Mouse (Mus musculus) MEL-GATA-1-ER (cell line): ENCODE results near the gene Rps18.

Experiments
- DNase-seq: peaks from one replicate; pipeline ENCODE4 v3.0.0-alpha.2; 2012; ENCODE audit warnings: low read depth; ENCODE audit errors: extremely low read depth

The Rps18 gene

GRCm38 (mm10) chr17:33924577-33925283, 31.1 kb downstream of the Rps18 start:
- DNase-seq = peak; percentile 61

- no peak for DNase-seq
Measured at GRCm38 (mm10) chr17:33921361-33921760, 34.4 kb downstream of the Rps18 start.

DNA sequence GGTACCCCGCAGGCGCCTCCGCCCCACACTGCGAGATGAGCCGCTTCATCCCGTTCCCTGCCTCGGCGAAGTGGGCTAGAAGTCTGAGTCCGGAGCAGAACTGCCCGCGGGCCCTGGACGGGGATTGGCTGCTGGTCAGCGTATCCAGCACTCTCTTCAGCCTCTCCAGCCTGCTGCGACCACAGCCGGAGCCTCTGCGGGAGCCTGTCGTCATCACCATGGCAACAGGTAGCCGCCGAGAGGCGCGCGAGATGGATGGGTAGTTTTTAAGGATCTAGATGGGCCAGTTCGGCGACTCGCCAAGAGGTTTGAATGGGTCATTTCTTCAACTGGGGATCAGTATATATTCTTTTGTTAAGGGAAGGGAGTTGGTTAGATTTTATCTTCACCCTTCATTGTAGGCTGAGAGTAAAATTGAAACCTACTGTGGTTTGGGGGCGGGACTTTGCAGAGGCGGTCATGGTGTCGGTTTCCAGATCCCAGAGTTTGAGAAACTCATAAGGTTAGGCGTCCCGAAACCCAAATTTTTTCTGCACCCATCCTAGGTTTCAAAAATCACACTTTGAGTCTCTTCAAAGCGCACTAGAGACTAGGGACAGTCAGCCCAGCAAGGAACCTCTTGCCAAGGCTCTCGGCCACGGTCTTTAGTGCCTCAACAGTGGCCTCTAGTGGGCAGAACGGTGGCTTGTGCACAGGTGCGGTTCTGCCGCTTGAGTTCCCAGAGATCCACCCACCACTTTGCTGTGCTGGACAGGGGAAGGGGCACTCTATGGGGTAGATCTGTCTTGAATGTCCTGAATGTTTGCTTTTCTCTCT, 35.3 kb downstream of the Rps18 start:
- no peak for DNase-seq

- DNase-seq = peak; percentile 77
Measured at GRCm38 (mm10) chr17:33919351-33920281, 36.2 kb downstream of the Rps18 start.

GRCm38 (mm10) chr17:33918293-33919203, 37.3 kb downstream of the Rps18 start:
- no peak for DNase-seq

- DNase-seq = no peak
Measured at GRCm38 (mm10) chr17:33917656-33918292, 38.0 kb downstream of the Rps18 start.

- DNase-seq = no peak
Measured at GRCm38 (mm10) chr17:33916847-33917655, 38.8 kb downstream of the Rps18 start.

GRCm38 (mm10) chr17:33916294-33916693, 39.5 kb downstream of the Rps18 start:
- DNase-seq = no peak

DNA sequence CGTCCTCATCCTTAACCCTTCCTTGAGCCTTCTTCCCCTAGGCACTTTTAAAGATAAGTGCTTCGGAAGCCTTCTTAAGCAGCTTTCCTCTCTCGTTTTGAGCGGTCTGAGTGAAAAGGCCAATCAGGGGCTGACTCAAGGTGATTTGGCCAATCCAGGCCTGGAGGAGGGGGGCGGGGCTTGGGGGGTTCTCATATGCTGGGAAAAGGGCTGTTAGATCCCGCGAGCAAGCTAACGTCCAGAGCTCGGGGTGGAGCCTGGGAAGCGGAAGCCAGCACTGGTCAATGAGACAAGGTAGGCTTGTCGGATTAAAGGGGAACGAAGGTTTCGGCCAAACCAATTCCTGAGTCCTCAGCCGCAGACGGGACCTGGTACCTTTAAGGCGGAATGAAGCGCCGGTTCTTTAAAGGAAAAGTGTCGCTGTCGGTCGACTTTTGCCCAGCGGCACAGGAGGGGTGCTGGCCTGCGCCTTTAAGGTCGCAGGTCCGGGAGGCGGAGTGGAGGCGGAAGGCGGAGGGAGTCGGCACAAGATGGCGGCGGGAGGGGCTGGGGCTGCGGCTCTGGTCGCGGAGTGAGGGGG, 40.0 kb downstream of the Rps18 start, which contains the start of the genes Tapbp and Zbtb22:
Gene Tapbp (plus strand): TSS at position 229 of the 580 bp plus-strand sequence.
Gene Zbtb22 (plus strand): TSS at position 234 of the 580 bp plus-strand sequence.
- peak; percentile 99 for DNase-seq

GRCm38 (mm10) chr17:33914969-33915391, 40.8 kb downstream of the Rps18 start:
- no peak for DNase-seq

GRCm38 (mm10) chr17:33913905-33914304, 41.9 kb downstream of the Rps18 start:
- DNase-seq = no peak

GRCm38 (mm10) chr17:33913264-33913663, 42.5 kb downstream of the Rps18 start:
- DNase-seq = no peak

DNA sequence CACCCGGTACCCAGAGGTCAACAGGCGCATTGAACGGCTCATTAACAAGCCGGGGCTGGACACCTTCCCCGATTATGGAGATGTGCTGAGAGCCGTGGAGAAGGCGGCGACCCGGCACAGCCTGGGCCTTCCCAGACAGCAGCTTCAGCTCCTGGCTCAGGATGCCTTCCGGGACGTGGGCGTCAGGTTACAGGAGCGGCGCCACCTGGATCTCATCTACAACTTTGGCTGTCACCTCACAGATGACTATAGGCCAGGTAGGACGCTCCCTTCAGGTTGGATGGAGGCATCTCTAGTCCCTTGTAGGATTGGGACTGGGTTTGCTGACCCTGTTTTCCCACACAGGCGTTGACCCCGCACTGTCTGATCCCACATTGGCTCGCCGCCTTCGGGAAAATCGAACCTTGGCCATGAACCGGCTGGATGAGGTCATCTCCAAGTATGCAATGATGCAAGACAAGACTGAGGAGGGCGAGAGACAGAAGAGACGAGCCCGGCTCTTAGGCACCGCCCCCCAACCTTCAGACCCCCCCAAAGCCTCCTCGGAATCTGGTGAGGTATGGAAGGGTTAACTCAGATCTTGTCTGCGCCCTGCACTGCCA, 43.9 kb downstream of the Rps18 start:
- DNase-seq = no peak

- DNase-seq = no peak
Measured at GRCm38 (mm10) chr17:33911052-33911812, 44.6 kb downstream of the Rps18 start.

DNA sequence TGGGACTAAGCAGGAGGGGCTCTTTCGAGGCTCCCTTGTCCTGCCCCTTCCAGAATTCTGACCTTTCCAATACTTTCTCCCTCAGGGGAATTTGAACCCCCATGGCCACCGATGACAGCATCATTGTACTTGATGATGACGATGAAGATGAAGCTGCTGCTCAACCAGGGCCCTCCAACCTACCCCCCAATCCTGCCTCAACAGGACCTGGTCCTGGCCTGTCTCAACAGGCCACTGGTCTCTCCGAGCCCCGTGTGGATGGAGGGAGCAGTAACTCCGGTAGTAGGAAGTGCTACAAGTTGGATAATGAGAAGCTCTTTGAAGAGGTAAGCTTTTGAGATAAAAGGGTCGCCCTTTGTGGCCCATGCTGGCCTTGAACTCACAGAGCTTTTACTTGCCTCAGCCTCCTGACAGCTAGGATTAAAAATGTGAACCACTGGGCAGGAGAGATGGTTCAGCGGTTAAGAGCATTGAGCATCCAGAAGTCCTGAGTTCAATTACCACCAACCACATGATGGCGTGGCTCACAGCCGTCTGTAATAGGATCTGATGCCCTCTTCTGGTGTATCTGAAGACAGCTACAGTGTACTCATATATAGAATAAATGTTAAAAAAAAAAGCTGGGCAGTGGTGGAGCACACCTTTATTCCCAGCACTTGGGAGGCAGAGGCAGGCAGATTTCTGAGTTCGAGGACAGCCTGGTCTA, 45.3 kb downstream of the Rps18 start:
- DNase-seq = no peak

- no peak for DNase-seq
Measured at GRCm38 (mm10) chr17:33909869-33910250, 45.9 kb downstream of the Rps18 start.
